Mouse (Mus musculus) neural tube, embryonic 15.5 days (tissue): Measurements from ENCODE around the gene Cyp2c23. TPM values are rescaled to one million over a fixed set of nuclear protein-coding genes. Genes with fewer than 3 reads are reported as not detected.

Experiments
- ATAC-seq: fragments of 200-750 bp; cut with Nextera tagmentation; 2 replicates; pipeline ENCODE4 v1.8.0; 2017; ENCODE audit warnings: mild to moderate bottlenecking, moderate TSS enrichment, moderate library complexity; ENCODE audit not compliant: low FRiP score
- H3K27ac ChIP-seq: fragments of 300-500 bp; sonication (generic); replicated peaks from 2 replicates; pipeline ENCODE4 v1.5.1; 2015; ENCODE audit warnings: mild to moderate bottlenecking, inconsistent platforms
- H3K27me3 ChIP-seq: fragments of 300-500 bp; sonication (generic); replicated peaks from 2 replicates; pipeline ENCODE4 v1.6.1; 2015; ENCODE audit warnings: inconsistent platforms
- H3K36me3 ChIP-seq: fragments of 300-500 bp; sonication (generic); 2 replicates; pipeline ENCODE4 v1.6.1; 2015; ENCODE audit warnings: inconsistent platforms
- H3K4me1 ChIP-seq: fragments of 300-500 bp; sonication (generic); 2 replicates; pipeline ENCODE4 v1.6.1; 2015; ENCODE audit warnings: inconsistent platforms
- H3K4me2 ChIP-seq: fragments of 300-500 bp; sonication (generic); 2 replicates; pipeline ENCODE4 v1.6.1; 2015; ENCODE audit warnings: inconsistent platforms, mild to moderate bottlenecking, moderate library complexity
- H3K4me3 ChIP-seq: fragments of 300-500 bp; sonication (generic); replicated peaks from 2 replicates; pipeline ENCODE4 v1.5.1; 2015; ENCODE audit warnings: mild to moderate bottlenecking, inconsistent platforms
- H3K9ac ChIP-seq: fragments of 300-500 bp; sonication (generic); replicated peaks from 2 replicates; pipeline ENCODE4 v1.6.1; 2015; ENCODE audit warnings: mild to moderate bottlenecking, inconsistent platforms
- H3K9me3 ChIP-seq: fragments of 300-500 bp; sonication (generic); replicated peaks from 2 replicates; pipeline ENCODE4 v1.6.1; 2016; ENCODE audit warnings: inconsistent platforms
- WGBS: fragments of 180-500 bp; shearing (Covaris S2); methylation state at CpG from one replicate; pipeline ENCODE4 v1.1.7; 2015; ENCODE audit warnings: mixed read lengths; 5-methylcytosine and 5-hydroxymethylcytosine counted together
- polyA plus RNA-seq: library from polyadenylated mRNA; unstranded; fragments of >200 nt; fragmentation: Nextera tagmentation; extraction: Ambion mirVana; gene quantifications from 2 replicates; pipeline ENCODE4 v1.2.1, GENCODE M21; 2015

Gene Cyp2c23
- 0.09 TPM in 1 of 2 replicates, not detected in the other for polyA plus RNA-seq

GRCm38 (mm10) chr19:44028972-44029371 lies at the start of gene Cyp2c23:
Gene Cyp2c23 (minus strand): TSS chr19:44029208.
- no peak within 1 kb of the TSS for H3K4me3 ChIP-seq
- 84% methylated on average over 5 of the region's 8 CpGs for WGBS
- H3K27ac ChIP-seq: no peak within 1 kb of the TSS
- no peaks in the 10 kb centered on the region for H3K4me1 ChIP-seq
- H3K4me2 ChIP-seq: no peak within 1 kb of the TSS
- H3K27me3 ChIP-seq: no peaks in the 10 kb centered on the region
- H3K36me3 ChIP-seq: 0 out of 2 replicates have a peak, but pooled peaks cover 6% of the 10 kb centered on the region
- H3K9me3 ChIP-seq: no peaks in the 10 kb centered on the region
- ATAC-seq: no peak
- H3K9ac ChIP-seq: no peak within 1 kb of the TSS

GRCm38 (mm10) chr19:44077024-44077423 lies 48.0 kb upstream of the Cyp2c23 start:
- no peaks in the 10 kb centered on the region for H3K4me1 ChIP-seq
- no peaks in the 10 kb centered on the region for H3K9me3 ChIP-seq
- H3K36me3 ChIP-seq: peaks cover 53% of the 10 kb centered on the region
- 89% methylated on average over 4 of the region's 4 CpGs for WGBS
- ATAC-seq: no peak
- no peak overlapping the region for H3K4me2 ChIP-seq
- H3K4me3 ChIP-seq: no peak overlapping the region
- no peak overlapping the region for H3K27ac ChIP-seq
- no peak overlapping the region for H3K9ac ChIP-seq
- no peaks in the 10 kb centered on the region for H3K27me3 ChIP-seq

GRCm38 (mm10) chr19:44076457-44076856 lies 47.4 kb upstream of the Cyp2c23 start:
- no peak overlapping the region for H3K9ac ChIP-seq
- no peaks in the 10 kb centered on the region for H3K27me3 ChIP-seq
- H3K36me3 ChIP-seq: peaks cover 53% of the 10 kb centered on the region
- H3K27ac ChIP-seq: no peak overlapping the region
- no peak overlapping the region for H3K4me3 ChIP-seq
- no peak overlapping the region for H3K4me2 ChIP-seq
- no peaks in the 10 kb centered on the region for H3K4me1 ChIP-seq
- WGBS: 91% methylated on average over 9 of the region's 9 CpGs
- no peak for ATAC-seq
- H3K9me3 ChIP-seq: no peaks in the 10 kb centered on the region

- Histone ChIP-seq H3K4me1 (peaks cover 8% of the 10 kb centered on the region), H3K27me3 (no peaks in the 10 kb centered on the region), H3K27ac (no peak overlapping the region), H3K36me3 (peaks cover 49% of the 10 kb centered on the region), H3K9ac (no peak overlapping the region), H3K4me2 (no peak overlapping the region), H3K4me3 (no peak overlapping the region), H3K9me3 (no peaks in the 10 kb centered on the region)
- 89% methylated on average over 11 of the region's 11 CpGs for WGBS
- no peak for ATAC-seq
Measured at GRCm38 (mm10) chr19:44074986-44075385, 46.0 kb upstream of the Cyp2c23 start.

- Histone ChIP-seq H3K4me1 (peaks cover 29% of the 10 kb centered on the region), H3K27ac (no peak overlapping the region), H3K4me3 (no peak overlapping the region), H3K4me2 (no peak overlapping the region), H3K27me3 (no peaks in the 10 kb centered on the region), H3K9me3 (no peaks in the 10 kb centered on the region), H3K36me3 (peaks cover 14% of the 10 kb centered on the region), H3K9ac (no peak overlapping the region)
- 63% methylated on average over 5 of the region's 5 CpGs for WGBS
- no peak for ATAC-seq
Measured at GRCm38 (mm10) chr19:44071166-44071565, 42.2 kb upstream of the Cyp2c23 start.

- Histone ChIP-seq H3K9me3 (no peaks in the 10 kb centered on the region), H3K27me3 (no peaks in the 10 kb centered on the region), H3K4me2 (peak overlapping the region; percentile 90), H3K4me3 (peak overlapping the region; percentile 64), H3K9ac (peak overlapping the region; percentile 62), H3K36me3 (0 out of 2 replicates have a peak, but pooled peaks cover 3% of the 10 kb centered on the region), H3K4me1 (peaks cover 29% of the 10 kb centered on the region), H3K27ac (peak overlapping the region; percentile 79)
- WGBS: 10% methylated on average over 4 of the region's 4 CpGs
- no peak for ATAC-seq
Measured at GRCm38 (mm10) chr19:44069914-44070232, 40.9 kb upstream of the Cyp2c23 start.

GRCm38 (mm10) chr19:44069121-44069913 lies 40.3 kb upstream of the Cyp2c23 start, which contains the start of gene Erlin1:
Gene Erlin1 (minus strand): TSS chr19:44069785.
- peak within 1 kb of the TSS; percentile 62 for H3K9ac ChIP-seq
- H3K36me3 ChIP-seq: 0 out of 2 replicates have a peak, but pooled peaks cover 3% of the 10 kb centered on the region
- H3K4me3 ChIP-seq: peak within 1 kb of the TSS; percentile 64
- H3K27ac ChIP-seq: peak within 1 kb of the TSS; percentile 79
- WGBS: under 1% methylated on average over 72 of the region's 75 CpGs
- no peaks in the 10 kb centered on the region for H3K27me3 ChIP-seq
- no peaks in the 10 kb centered on the region for H3K9me3 ChIP-seq
- ATAC-seq: peak; percentile 96
- H3K4me2 ChIP-seq: peak within 1 kb of the TSS; percentile 90
- peaks cover 29% of the 10 kb centered on the region for H3K4me1 ChIP-seq

- Histone ChIP-seq H3K27ac (no peak overlapping the region), H3K4me1 (peaks cover 29% of the 10 kb centered on the region), H3K27me3 (no peaks in the 10 kb centered on the region), H3K36me3 (peaks cover 10% of the 10 kb centered on the region), H3K4me2 (peak overlapping the region; percentile 90), H3K4me3 (peak overlapping the region; percentile 64), H3K9ac (peak overlapping the region; percentile 62; the same call in 1 of the 2 replicates), H3K9me3 (no peaks in the 10 kb centered on the region)
- WGBS: 85% methylated on average over 4 of the region's 4 CpGs
- no peak for ATAC-seq
Measured at GRCm38 (mm10) chr19:44068232-44068631, 39.2 kb upstream of the Cyp2c23 start.

- Histone ChIP-seq H3K36me3 (peaks cover 12% of the 10 kb centered on the region), H3K4me1 (peaks cover 29% of the 10 kb centered on the region), H3K9ac (no peak overlapping the region), H3K27me3 (no peaks in the 10 kb centered on the region), H3K9me3 (no peaks in the 10 kb centered on the region), H3K4me3 (no peak overlapping the region), H3K27ac (no peak overlapping the region), H3K4me2 (no peak overlapping the region; the same call in 1 of the 2 replicates)
- ATAC-seq: no peak
- WGBS: 85% methylated on average over 9 of the region's 9 CpGs
Measured at GRCm38 (mm10) chr19:44067323-44068049, 38.5 kb upstream of the Cyp2c23 start.

GRCm38 (mm10) chr19:44064734-44065133 lies 35.7 kb upstream of the Cyp2c23 start:
- Histone ChIP-seq H3K4me3 (no peak overlapping the region), H3K36me3 (peaks cover 27% of the 10 kb centered on the region), H3K9ac (no peak overlapping the region), H3K4me1 (peaks cover 19% of the 10 kb centered on the region), H3K4me2 (no peak overlapping the region), H3K27me3 (no peaks in the 10 kb centered on the region), H3K9me3 (no peaks in the 10 kb centered on the region), H3K27ac (no peak overlapping the region)
- ATAC-seq: no peak
- WGBS: 92% methylated on average over 2 of the region's 2 CpGs

- H3K4me2 ChIP-seq: no peak overlapping the region
- no peak overlapping the region for H3K9ac ChIP-seq
- no peak overlapping the region for H3K27ac ChIP-seq
- no peaks in the 10 kb centered on the region for H3K9me3 ChIP-seq
- peaks cover 35% of the 10 kb centered on the region for H3K36me3 ChIP-seq
- H3K27me3 ChIP-seq: no peaks in the 10 kb centered on the region
- no peak overlapping the region for H3K4me3 ChIP-seq
- ATAC-seq: no peak
- H3K4me1 ChIP-seq: peaks cover 17% of the 10 kb centered on the region
- WGBS: 87% methylated on average over 7 of the region's 7 CpGs
Measured at GRCm38 (mm10) chr19:44063773-44064172, 34.8 kb upstream of the Cyp2c23 start.

- Histone ChIP-seq H3K9me3 (no peaks in the 10 kb centered on the region), H3K4me2 (no peak overlapping the region), H3K36me3 (peaks cover 54% of the 10 kb centered on the region), H3K9ac (no peak overlapping the region), H3K27ac (no peak overlapping the region), H3K4me1 (no peaks in the 10 kb centered on the region), H3K27me3 (no peaks in the 10 kb centered on the region), H3K4me3 (no peak overlapping the region)
- 94% methylated on average over 3 of the region's 3 CpGs for WGBS
- no peak for ATAC-seq
Measured at GRCm38 (mm10) chr19:44060226-44060625, 31.2 kb upstream of the Cyp2c23 start.
